Mouse (Mus musculus) gastrocnemius, adult 8-10 months (tissue): Measurements from ENCODE around the gene Spaca4. TPM values are rescaled to one million over a fixed set of nuclear protein-coding genes. Genes with fewer than 3 reads are reported as not detected.
A peak's percentile ranks its signal among the peaks of the same experiment; 100 is the strongest.

Source experiments
- DNase-seq, 2 experiments: peaks; one replicate each; pipeline ENCODE4 v3.0.0; 2022; ENCODE audit warnings: low spot score in 2 of 2
- total RNA-seq, 4 experiments: library from RNA; stranded (reverse); gene quantifications; 2 replicates each; pipeline ENCODE4 v1.2.4; 2022

The Spaca4 gene
- total RNA-seq: not detected

DNA sequence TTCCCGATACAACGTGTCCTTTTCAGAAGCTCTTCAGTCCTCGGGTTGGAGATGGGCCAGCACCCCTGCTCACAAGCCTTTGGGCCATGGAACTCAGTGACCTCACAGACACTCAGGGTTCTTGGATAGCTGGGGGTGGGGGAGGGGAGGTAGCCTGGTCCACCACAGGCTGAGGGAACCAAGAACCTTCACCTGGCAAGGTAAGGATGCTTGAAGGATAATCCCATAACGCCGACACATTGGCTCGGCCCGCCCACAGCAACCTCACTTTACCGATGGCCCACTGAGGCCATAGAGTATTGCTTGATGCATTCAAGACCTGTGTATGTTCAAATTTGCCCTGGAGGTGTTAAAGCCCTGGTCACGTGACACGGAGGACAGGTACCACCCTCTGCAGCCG lies at the start of gene Spaca4:
Gene Spaca4, minus strand, starts transcription at position 101 of the 400 bp plus-strand sequence.
- no peak for DNase-seq

DNA sequence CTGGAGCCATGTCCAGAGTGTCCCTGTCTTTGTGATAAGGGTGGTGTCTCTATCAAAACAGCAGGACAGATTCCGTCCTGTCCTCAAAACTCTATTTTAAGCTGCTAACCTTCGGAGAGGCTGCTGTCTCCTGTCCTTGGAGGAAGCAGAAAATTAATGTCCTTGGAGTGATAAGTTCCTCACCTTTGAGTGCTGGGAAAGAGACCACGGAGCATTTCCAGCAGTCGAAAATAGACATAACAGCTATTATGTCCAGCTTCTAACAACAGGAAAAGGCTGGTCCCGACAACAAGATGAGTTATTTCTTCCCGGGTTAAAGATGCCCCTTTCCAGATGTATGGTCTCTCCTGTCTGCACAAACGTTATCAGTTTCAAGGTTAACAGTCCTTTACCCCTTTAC lies 49.6 kb upstream of the Spaca4 start:
- no peak for DNase-seq

DNA sequence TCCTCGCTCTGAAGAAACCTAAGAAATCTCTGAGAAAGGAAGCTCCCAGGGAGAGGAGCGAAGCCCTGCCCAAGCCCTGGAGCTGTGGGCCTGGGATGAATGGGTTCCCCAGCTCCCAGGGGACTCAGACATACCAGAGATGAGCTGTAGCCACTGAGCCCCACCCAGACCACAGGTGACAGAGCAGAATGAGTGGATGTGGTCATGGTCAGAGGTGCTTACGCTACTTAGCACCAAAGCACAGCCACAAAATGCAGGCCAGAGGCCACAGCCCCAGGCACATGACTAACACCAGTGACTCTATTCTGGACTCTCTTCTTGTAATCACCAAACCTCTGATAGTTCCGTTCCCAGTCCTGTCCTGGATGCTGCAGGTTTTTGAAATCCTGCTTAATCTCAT lies 45.5 kb upstream of the Spaca4 start:
- no peak for DNase-seq

DNA sequence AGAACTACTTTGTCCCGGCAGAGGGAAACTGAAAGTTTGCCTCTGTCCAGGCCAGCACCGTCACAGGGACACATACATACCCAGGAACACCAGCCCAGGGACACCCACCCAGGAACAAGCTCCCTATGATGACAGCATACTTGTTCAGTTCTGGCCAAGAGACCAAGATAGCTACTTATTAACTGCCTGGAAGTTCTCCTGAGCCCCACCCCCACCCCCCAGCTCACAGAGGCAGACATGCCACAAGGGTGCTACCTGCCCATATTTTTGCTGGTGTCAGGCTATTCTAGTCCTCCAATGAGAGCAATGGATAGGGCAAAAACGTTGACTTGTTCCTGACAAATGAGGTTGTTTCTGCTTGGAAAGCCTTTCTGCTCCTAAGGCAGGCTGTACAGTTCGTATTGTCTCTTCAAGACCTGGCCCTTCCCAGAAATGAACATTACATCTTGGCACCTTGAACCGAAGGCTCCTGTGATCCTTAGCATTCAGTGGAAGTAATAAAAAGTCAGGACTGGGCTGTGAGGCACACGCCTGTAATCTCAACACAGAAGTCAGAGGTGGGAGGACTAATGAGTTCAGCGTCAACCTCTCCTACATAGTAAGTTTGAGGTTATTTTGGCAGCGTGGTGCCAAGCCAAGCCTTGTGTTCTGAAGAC lies 44.9 kb upstream of the Spaca4 start:
- DNase-seq: no peak

DNA sequence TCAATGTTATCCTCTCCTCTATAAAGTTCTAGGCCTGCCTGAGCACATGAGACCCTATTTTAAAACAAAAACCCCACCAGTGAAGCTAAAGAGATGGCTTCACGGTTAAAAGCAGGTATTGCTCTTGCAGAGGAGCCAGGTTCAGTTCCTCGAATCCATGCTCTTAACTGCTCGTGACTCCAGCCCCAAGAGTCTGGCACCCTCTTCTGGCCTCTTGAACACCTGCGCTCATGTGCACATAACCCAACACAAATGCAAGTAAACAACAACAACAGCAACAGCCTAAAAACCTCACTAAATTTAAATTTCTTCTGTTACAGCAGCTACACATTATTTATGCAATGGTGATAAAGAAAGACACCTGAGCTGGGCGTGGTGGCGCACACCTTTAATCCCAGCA lies 41.9 kb upstream of the Spaca4 start:
- no peak for DNase-seq

DNA sequence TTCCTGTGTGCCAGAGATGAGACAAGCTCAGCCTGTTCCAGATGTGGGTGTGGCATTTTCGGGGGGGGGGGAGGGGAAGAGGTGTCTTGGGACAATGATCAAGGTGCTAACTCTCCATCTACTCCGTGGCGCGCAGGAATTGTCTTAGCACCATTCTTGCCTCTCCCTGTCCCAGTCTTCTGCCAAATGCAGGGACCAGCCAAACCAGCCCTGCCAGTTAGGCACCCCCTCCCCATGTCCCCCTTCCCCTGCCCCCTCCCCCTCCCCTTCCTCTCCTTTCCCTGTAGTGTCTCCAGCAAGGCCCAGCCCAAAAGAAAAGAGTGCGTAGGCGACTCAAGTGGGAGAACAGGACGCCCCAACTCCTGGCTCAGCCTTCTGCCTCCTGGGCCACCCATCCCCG lies 41.2 kb upstream of the Spaca4 start:
- no peak for DNase-seq

DNA sequence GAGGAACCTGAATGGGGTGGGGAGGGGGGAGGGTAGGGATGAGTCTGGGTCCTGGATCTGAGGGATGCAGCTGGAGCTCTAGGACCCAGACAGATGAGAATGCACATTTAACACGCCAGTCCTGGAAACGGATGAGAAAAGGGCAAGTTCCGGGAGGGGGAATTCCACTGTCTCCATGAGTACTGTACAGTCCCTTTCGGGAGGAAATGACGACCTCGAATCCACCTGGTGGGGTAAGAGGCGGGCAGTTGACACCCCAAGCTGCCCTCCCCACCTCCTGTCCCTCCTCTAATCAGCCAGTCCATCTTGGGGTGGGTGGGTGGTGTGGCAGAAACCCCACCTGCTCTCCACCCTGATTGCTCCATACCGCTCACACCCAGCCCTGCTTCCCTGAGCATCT lies 40.4 kb upstream of the Spaca4 start:
- DNase-seq: no peak

DNA sequence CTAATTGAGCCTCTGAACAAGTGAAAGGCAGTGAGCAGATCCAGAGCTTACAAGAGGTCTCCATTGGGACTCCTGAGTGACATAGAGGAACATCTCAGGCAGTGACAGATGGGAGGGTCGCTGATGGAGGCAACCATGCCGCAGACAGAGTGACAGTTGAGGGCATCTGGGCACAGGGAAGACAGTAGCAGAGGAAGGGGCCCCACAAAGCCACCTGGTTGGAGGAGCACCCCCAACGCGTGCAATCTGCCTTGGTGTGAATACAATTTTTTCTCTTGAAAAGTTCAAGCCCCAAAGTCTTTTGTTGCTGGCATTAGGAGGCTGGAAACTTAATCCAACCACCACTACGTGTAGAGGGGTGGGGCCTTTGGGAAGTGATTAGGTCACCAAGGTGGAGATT lies 34.5 kb upstream of the Spaca4 start:
- DNase-seq: no peak

DNA sequence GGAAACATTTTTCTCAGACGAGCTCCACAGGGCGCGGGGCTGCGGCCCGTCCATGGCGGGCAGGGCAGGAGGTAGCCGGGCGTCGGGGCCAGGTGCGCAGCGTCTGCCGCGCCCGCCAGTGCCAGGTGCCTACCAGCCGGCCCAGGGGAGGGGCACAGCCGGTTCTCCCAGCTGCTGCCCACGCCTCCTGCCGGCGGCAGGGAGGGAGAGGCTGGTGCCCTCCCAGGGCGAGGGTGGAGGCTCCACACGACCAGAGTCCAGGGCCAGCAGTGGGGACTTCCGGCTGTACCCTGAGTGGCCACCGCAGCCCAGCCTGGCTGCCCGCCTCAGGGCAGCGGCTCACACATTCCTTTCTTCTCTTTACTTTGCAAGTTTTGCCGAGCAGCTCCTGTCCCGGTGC lies 33.8 kb upstream of the Spaca4 start:
- DNase-seq: no peak

DNA sequence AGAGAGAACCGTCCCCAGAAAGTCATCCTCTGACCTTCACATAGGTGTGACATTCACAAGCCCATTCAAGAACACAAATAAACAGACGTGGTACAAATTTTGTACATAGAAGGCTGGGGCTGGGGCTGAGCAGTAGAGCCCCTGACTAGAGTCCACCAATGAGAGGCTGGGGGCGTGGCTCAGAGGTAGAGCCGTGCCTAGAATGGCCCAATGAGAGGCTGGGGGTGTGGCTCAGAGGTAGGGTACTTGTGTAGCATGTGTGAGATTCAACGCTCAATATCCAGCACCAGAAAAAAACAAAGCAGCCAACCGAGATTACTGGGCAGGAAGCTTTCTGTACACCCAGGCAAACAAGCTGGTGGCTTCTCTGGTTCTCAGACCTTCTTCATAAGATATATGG lies 30.1 kb upstream of the Spaca4 start:
- no peak for DNase-seq

DNA sequence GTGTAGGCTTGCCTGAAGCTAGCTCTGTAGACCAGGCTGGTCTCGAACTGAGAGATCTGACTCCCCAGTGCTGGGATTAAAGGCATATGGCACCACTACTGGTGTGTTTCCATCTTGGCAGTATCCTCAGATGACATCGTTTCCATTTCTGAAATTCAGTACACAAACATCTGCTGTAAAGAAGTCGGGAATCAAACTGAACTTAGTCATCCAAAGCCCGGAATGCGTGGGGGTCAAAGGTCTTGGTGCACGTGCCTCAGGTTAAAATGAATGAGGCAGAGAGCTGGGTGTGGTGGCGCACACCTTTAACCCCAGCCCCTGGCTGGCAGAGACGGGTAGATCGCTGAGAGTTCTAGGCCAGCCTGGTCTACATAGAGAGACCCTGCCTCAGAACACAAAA lies 24.5 kb upstream of the Spaca4 start:
- DNase-seq: no peak

DNA sequence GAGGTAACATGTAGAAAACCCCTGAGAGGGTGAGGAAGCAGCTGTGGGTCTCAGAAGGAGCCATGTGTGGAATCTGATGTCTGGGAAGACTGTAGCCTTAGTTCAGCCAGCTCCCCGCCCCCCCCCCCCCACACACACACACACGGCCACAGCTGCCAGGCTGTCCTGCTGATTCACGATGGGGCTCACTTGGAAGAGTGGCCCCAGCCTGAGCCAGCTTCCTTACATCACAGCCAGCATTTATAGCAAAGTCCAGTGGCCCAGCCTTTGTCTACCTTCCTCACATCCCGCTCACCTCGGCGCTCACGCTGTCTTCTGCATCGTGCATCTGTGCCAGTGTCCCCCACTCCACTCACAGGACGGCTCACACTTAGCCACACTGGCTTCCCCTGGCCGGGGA lies 23.8 kb upstream of the Spaca4 start:
- no peak for DNase-seq

DNA sequence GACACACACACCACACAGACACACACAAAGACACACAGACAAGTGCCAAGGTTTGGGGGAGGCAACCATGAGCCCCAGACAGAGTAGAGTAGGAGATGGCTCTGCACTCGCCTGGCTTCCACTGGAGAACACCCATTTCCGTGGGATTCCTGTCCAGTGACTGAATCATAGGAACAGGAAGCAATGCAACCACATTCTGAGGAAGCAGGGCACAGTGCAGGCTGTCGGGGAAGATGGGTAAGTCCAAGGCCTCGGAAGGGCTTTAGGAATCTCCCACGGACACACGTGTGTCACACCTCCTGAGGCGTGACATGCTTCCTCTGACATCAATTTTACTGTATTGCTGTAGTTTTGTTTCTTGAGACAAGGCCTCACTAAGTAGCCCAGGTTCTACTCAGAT lies 22.5 kb upstream of the Spaca4 start:
- DNase-seq: no peak

DNA sequence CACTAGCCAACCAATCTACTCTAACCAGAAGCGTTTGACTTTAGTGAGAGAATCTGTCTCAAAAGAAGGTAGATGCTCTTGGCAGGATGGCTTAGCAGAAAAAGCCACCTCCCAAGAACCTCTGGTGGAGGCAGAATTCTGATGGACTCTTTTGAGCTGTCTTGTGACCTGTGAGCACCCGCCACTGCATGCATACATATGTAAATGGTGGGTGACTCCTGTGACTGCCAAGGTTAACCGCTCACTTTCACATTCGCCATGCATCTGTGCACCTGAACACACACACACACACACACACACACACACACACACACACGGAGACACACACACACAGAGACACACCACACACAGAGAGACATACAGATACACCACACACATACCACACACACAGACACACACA lies 21.8 kb upstream of the Spaca4 start:
- DNase-seq: no peak

DNA sequence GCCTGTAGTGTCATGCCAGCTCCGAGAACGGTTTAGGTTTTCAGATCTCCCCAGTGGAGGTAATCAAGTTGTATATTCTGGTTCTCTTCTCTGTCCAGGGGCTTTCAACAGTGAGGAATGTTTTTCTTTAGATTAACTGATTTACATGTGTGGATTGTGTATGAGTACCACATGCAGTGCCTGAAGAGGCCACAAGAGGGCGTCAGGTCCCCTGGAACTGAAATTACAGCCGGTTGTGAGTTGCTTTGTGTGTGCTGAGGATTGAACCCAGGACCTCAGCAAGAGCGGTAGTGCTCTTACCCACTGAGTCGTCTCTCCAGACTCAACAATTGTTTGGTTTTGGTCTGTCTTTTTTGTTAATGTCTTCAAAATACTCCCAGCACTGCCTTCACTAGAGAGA lies 20.9 kb upstream of the Spaca4 start:
- no peak for DNase-seq

DNA sequence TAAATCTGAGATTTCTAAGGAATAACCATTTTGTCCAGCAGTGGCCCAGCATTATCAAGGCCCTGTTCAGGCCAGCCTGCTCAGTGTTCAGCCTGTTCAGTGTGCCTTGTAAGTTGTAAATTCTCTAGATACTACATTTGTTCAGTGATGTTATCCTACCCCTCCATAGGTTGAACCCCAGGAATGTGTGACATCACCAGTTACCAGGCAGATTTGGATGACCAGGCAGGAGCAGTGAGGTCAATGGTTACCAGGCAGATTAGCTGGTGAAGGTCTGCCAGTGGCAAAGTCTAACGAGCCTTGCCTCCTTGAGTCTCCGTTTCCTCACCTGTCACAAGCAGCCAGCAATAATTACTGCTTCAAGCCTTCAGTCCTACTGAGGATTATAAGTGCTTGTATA lies 18.8 kb upstream of the Spaca4 start:
- DNase-seq: no peak

DNA sequence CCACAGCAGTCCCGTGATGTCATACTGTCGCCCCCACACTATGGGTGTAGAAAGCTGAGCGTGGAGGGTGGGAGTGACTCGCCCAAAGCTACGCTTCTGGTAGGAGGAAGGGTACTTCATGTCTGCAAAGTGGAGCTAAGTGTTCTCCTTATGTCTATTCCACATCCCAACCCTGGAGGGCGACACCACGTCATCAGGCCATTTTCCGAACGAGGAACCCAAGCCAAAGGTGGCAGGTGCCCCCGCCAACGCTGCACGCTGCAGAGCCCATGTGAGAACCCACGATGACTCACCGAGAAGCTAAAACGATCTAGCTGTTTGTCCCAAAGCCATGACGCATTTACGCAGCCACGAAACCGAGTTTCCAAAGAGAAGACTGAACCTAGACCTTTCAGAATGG lies 16.7 kb upstream of the Spaca4 start:
- no peak for DNase-seq

DNA sequence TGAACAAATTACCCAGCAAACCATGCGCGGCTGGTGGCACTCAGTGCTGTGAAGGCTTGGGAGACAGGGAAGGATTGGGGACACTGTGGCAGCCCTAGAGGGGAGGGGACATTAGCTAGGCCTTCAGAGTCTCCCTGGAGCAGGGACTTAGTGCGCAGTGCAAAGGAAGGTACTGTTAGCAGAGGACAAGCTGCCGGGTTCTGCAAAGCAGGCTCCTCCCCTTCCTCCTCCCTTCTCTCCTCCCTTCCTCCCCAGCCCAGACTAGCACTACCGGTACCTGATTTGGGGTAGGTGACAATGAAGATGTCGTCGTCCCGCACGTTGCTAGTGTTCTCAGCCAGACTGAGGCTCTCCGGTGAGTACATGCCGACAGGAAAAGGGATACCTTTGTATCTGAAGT lies 16.2 kb upstream of the Spaca4 start:
- DNase-seq: no peak

DNA sequence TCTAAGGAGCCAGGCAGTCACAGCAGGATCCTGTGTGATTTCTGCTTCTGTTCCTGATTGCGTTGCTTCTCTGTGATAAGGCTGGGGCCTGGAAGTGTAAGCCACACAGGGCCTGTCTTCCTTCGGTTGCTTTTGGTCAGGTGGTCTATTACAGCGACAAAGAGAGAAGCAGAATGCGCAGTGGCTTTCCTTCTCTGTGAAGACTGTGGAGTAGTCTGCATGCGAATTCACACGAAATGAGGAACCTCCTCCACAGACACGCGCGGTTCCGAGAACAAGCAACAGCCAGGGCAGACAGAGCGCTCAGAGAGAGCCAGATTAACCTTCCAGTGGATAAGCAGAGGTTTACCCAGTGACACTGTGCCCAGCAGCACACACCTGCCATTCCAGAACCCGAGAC lies 15.7 kb upstream of the Spaca4 start:
- no peak for DNase-seq

DNA sequence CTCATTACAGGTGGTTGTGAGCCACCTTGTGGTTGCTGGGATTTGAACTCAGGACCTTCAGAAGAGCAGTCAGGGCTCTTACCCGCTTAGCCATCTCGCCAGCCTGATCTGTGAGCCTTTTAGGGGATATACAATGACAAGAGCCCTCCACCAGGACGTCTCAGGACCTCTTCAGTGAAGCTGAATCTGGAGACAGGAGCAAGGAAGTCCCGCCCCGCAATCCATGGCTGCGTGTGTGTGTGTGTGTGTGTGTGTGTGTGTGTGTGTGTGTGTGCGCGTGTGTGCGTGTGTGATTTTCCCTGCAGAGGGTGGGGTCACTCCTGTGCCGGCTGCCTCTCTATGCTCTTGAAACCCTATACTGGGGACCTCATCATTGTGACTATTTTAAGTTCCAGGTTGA lies 14.2 kb upstream of the Spaca4 start:
- DNase-seq: no peak

DNA sequence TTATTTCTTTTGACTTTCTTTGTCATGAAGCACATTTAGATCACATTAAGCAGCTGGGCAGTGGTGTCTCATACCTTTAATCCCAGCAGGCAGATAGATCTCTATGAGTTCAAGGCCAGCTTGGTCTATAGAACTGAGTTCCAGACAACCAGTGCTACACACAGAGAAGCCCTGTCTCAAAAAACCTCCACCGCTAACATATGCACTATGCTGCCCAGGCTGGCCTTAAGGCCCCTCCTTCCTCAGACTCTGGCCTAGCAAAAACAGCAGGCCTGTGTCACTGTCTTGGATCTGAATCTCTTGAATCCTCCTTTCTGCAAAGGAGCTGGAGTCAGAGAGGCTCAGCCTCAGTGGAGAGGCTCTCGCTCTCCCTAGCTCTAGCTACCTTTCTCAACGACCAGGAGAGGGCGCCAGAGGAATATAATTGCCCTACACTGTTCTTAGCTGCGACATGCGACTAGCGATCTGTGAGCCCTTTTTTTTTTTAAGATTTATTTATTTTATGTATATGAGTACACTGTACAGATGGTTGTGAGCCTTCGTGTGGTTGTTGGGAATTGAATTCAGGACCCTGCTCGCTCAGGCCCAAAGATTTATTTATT lies 13.7 kb upstream of the Spaca4 start:
- peak in 1 of 2 experiments; percentile 49 for DNase-seq

DNA sequence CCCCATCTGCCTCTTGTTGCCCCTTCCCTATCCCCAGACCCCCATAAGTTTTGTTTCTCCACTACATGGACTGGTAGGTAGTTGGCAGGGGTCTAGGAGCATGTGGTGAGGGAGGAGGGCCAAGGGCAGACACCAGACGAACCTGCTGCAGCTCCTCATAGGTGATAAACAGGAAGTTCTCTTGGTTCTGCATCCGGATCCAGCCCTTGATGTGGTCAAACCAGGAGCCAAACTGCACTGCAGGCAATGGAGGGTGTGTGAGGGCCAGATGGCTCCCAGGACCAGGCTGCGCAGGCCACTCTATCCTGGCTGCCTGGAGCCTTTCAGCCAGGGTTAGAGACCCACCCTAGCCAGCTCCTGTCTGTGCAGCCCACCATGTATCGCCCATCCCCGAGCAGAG lies 7.9 kb upstream of the Spaca4 start:
- DNase-seq: no peak

DNA sequence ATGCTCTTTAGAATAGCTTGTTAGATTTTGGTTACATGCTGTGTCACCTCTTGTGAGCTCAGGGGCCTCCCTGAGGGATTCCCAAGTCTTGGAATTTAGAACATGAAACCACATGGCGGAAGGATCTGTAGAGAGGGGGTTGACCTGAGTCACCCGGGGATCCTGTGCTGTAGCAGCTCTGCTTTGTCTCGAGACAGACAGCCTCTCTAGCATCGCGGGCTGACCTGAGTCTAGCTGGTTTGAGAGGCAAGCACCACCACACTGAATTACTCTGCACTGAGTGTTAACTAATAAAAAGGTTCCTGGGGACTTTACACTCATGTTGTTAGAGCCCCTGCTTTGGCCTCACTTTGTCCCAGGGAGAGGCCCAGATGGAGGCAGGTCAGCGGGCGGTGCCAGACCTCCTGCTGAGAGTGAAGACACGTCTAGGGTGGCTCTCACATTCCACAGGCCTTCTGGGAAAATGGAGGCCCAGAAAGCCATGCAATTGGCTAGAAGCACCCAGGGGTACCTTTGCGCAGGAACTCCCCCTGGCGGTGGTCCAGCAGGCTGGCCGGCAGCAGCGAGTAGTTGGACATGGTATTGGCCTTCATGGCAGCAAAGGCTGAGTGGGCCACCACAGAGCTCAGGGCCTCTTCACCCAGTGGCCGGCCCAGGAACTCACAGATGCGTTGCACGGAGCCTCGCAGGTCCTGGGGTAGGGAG lies 5.3 kb upstream of the Spaca4 start:
- no peak for DNase-seq
